Mouse (Mus musculus): ENCODE data around the gene Dao. TPM values are rescaled to one million over a fixed set of nuclear protein-coding genes. Genes with fewer than 3 reads are reported as not detected.

The Dao gene
- total RNA-seq (2023), result not detected

DNA sequence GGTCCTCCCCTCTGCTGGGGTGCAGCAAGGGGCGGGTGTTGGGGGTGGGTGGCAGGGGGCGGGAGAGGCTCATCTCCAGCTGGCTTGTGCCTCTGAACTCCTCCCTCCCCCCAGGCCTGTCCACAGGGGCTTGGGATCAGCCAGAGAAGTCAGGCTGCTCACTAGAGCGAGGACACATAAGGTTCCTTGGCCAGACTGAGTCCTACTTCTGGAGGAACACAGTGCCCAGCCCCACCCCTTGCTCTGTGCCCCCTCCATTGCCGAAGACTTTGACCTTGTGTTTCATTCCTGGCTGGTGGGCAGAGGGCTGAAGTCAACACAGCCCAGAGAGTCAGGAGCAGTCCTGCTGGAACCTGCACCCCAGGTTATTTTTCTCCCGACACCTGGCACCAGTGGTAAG lies at the start of gene Dao:
Gene Dao, plus strand, starts transcription at position 162 of the 400 bp plus-strand sequence.

DNA sequence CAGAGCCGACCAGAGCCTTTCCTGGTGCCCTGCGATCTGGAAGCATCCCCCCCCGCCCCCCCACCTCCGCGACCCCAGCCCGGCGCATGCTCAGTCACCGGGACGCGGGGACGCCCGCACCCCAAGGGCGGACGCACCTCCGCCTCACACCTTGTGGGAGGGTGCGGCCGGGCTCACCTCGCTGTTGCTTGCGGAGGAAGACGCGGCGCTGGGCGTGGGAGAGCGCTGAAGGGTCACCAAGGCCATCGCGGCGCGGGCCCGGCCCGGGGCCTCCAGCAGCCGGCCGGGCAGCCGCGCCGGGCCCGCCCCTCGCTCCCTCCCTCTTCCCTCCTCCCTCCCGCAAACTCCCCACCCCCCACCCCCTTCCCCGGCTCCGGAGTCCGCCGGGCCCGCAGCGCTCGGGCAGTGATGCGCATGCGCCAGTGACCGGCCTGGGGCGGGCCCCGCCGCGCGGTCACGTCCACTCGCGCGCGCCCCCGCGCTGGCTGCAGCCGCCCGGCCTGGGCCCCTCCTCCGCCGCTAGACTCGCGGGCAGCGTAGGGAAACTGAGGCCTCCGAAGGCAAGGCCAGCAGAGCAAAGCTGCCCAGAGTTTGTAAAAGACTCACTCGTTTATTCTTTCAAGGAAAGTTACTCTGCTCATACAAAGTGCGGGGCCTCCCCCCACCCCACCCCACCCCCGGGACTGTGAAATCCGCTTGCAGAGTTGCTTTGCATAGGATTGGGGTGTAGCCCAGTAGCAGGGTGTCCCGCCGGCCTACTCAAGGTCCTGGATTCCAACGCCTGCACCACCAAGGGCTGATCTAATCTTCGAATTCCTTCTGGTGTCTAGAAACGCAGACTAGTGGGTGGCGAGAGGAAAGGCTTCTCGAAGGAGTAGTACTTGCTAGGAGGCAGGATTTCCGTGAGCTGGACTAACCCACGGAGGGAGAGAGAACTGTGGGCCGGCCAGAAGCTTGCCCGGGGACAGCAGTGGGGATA lies 9.7 kb upstream of the Dao start, which contains the start of gene Ssh1:
Gene Ssh1, minus strand, starts transcription at position 408 of the 979 bp plus-strand sequence.

DNA sequence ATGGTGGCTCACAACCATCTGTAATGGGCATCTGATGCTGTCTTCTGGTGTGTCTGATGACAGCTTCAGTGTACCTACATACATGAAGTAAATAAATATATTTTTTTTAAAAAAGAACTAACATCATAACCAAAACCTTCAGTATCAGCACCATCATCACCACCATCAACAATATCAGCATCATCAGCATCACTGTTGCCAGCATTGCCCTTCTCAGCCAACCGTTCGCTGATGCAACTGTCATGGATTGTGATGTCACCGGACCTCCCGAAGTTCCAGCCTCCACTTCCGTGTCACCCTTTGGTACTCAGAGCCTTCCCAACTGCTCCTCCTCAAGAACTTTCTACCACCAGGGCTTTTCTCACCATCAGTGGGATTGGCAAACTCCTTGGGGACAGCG lies 61.7 kb downstream of the Dao start, which contains the start of gene Usp30:
Gene Usp30, plus strand, starts transcription at position 301 of the 400 bp plus-strand sequence.

Other genes with a start within 250 kb of the Dao start
- 10 to 100 TPM; 34.8 to 36.5 TPM for gene Sart3, start 231.2 kb upstream of the Dao start, total RNA-seq (2023)
- gene Iscu, start 231.0 kb upstream of the Dao start, total RNA-seq (2023), result 100 to 1,000 TPM; 120 to 124 TPM
- gene Tmem119, start 203.2 kb upstream of the Dao start, total RNA-seq (2023), result under 1 TPM; 0.76 to 0.79 TPM
- gene Selplg, start 171.1 kb upstream of the Dao start, total RNA-seq (2023), result 100 to 1,000 TPM; 485 to 500 TPM
- 100 to 1,000 TPM; 168 TPM for gene Coro1c, start 94.9 kb upstream of the Dao start, total RNA-seq (2023)
- gene Ssh1, start 9.8 kb upstream of the Dao start, total RNA-seq (2023), result 10 to 100 TPM; 52.9 to 62.1 TPM
- gene Usp30, start 61.8 kb downstream of the Dao start, total RNA-seq (2023), result 10 to 100 TPM in 1 of 2 experiments, 1 to 10 TPM in 1; 8.4 to 13.1 TPM
- gene Svop, start 87.9 kb downstream of the Dao start, total RNA-seq (2023), result not detected
- gene Alkbh2, start 124.5 kb downstream of the Dao start, total RNA-seq (2023), result 1 to 10 TPM; 2.4 to 2.9 TPM
- 1 to 10 TPM; 1.9 to 4.5 TPM for gene Ung, start 126.7 kb downstream of the Dao start, total RNA-seq (2023)
- under 1 TPM; 0.18 to 0.21 TPM for gene Acacb, start 142.8 kb downstream of the Dao start, total RNA-seq (2023)

Measured in monocyte, adult 59 days (primary cell).